Mouse (Mus musculus) embryonic facial prominence, embryonic 13.5 days (tissue): ENCODE measurements around the gene Pdzrn3. TPM values are rescaled to one million over a fixed set of nuclear protein-coding genes. Genes with fewer than 3 reads are reported as not detected.

Source experiments
- ATAC-seq: fragments of 200-750 bp; cut with Nextera tagmentation; 2 replicates; pipeline ENCODE4 v1.8.0; 2017; ENCODE audit warnings: low read depth; ENCODE audit not compliant: insufficient number of reproducible peaks, insufficient read depth, low FRiP score, low TSS enrichment
- H3K27ac ChIP-seq: fragments of 300-500 bp; sonication (generic); 2 replicates; pipeline ENCODE4 v1.5.1; 2015; ENCODE audit warnings: moderate library complexity, mild to moderate bottlenecking, inconsistent platforms
- H3K27me3 ChIP-seq: fragments of 300-500 bp; sonication (generic); 2 replicates; pipeline ENCODE4 v1.6.1; 2015; ENCODE audit warnings: mild to moderate bottlenecking, inconsistent platforms
- H3K36me3 ChIP-seq: fragments of 300-500 bp; sonication (generic); 2 replicates; pipeline ENCODE4 v1.6.1; 2015; ENCODE audit warnings: mild to moderate bottlenecking, inconsistent platforms
- H3K4me1 ChIP-seq: fragments of 300-500 bp; sonication (generic); 2 replicates; pipeline ENCODE4 v1.6.1; 2015; ENCODE audit warnings: inconsistent platforms
- H3K4me2 ChIP-seq: fragments of 300-500 bp; sonication (generic); 2 replicates; pipeline ENCODE4 v1.6.1; 2015; ENCODE audit warnings: moderate library complexity, mild to moderate bottlenecking, inconsistent platforms
- H3K4me3 ChIP-seq: fragments of 300-500 bp; sonication (generic); 2 replicates; pipeline ENCODE4 v1.5.1; 2015; ENCODE audit warnings: mild to moderate bottlenecking, inconsistent platforms
- H3K9ac ChIP-seq: fragments of 300-500 bp; sonication (generic); 2 replicates; pipeline ENCODE4 v1.6.1; 2015; ENCODE audit warnings: mild to moderate bottlenecking, inconsistent platforms
- H3K9me3 ChIP-seq: fragments of 300-500 bp; sonication (generic); 2 replicates; pipeline ENCODE4 v1.6.1; 2016; ENCODE audit warnings: inconsistent platforms
- whole genome bisulfite sequencing: fragments of 180-500 bp; shearing (Covaris S2); methylation state at CpG from one replicate; pipeline ENCODE4 v1.1.7; 2015; ENCODE audit warnings: mixed read lengths; 5-methylcytosine and 5-hydroxymethylcytosine counted together
- polyA plus RNA-seq: library from polyadenylated mRNA; unstranded; fragments of >200 nt; fragmentation: Nextera tagmentation; extraction: Ambion mirVana; gene quantifications from 2 replicates; pipeline ENCODE4 v1.2.1, GENCODE M21; 2015

The Pdzrn3 gene
- polyA plus RNA-seq, 1 experiment from 2014 or later, result 15.0 TPM

GRCm38 (mm10) chr6:101217756-101218155 is 159.9 kb downstream of the Pdzrn3 start:
- H3K9ac ChIP-seq, result no peak overlapping the region
- no peak for ATAC-seq

DNA sequence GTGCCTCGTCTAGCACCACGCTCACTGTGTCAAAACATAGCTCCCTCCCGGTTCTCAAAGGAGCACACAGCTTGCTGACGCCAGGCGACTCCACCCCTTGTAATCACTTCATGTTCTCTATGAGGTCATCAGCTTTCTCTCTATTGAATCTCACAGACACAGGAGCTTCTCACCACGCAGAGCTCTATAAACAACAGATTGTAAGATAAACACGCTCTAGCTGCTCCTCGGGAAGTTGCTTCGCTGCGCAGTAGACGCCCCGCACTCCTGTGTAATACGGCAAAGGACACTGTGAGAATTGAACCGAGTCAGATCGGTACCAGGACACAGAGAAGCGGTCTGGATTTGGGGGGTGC is 162.3 kb downstream of the Pdzrn3 start:
- Histone ChIP-seq H3K36me3 (no peaks in the 10 kb centered on the region), H3K27me3 (no peaks in the 10 kb centered on the region), H3K9me3 (no peaks in the 10 kb centered on the region), H3K4me3 (no peak overlapping the region), H3K27ac (no peak overlapping the region), H3K4me2 (no peak overlapping the region), H3K4me1 (peaks cover 12% of the 10 kb centered on the region; the same call in 1 of the 2 replicates), H3K9ac (no peak overlapping the region)
- 69% methylated on average over 16 of the region's 16 CpGs for WGBS
- no peak for ATAC-seq

More at GRCm38 (mm10) chr6:101217756-101218155, 159.9 kb downstream of the Pdzrn3 start:
- 79% methylated on average over 6 of the region's 6 CpGs for WGBS
- H3K27me3 ChIP-seq, result no peaks in the 10 kb centered on the region
- peaks cover 8% of the 10 kb centered on the region; the same call in 1 of the 2 replicates for H3K4me1 ChIP-seq
- no peaks in the 10 kb centered on the region for H3K36me3 ChIP-seq
- no peaks in the 10 kb centered on the region for H3K9me3 ChIP-seq
- no peak overlapping the region for H3K4me2 ChIP-seq
- H3K4me3 ChIP-seq, result no peak overlapping the region
- no peak overlapping the region for H3K27ac ChIP-seq

- Histone ChIP-seq H3K36me3 (no peaks in the 10 kb centered on the region), H3K9me3 (no peaks in the 10 kb centered on the region), H3K27me3 (no peaks in the 10 kb centered on the region), H3K4me1 (peaks cover 12% of the 10 kb centered on the region; the same call in 1 of the 2 replicates), H3K4me3 (no peak overlapping the region), H3K4me2 (no peak overlapping the region), H3K9ac (no peak overlapping the region), H3K27ac (no peak overlapping the region)
- WGBS, result 84% methylated on average over 8 of the region's 8 CpGs
- no peak for ATAC-seq
These were observed 162.8 kb downstream of the Pdzrn3 start for GRCm38 (mm10) chr6:101214734-101215435.

DNA sequence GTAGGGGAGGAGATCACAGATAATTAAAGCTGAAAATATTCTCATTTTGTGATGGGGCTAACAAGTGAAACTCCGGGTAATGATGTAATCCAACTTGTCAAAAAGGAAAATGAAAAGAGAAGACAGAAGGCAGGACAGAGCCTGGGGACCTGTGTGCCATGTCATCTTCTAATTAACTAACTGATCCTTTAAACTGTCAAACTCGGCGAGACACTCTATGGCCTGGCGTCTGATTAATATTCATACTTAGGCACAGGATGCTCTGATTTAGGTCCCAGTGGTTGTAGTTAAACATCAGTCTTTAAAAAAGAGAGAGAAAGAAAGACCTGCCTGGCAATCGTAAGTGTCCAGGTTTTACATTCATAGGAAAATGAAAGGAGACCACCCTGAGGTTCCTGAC is 164.6 kb downstream of the Pdzrn3 start:
- Histone ChIP-seq H3K36me3 (no peaks in the 10 kb centered on the region), H3K27me3 (no peaks in the 10 kb centered on the region), H3K9ac (no peak overlapping the region), H3K27ac (no peak overlapping the region), H3K4me1 (peaks cover 9% of the 10 kb centered on the region; the same call in 1 of the 2 replicates), H3K9me3 (no peaks in the 10 kb centered on the region), H3K4me2 (no peak overlapping the region), H3K4me3 (no peak overlapping the region)
- WGBS, result 73% methylated on average over 5 of the region's 5 CpGs
- no peak for ATAC-seq

GRCm38 (mm10) chr6:101212086-101212485 is 165.6 kb downstream of the Pdzrn3 start:
- 89% methylated on average over 6 of the region's 6 CpGs for WGBS
- no peak overlapping the region for H3K9ac ChIP-seq
- no peak overlapping the region for H3K27ac ChIP-seq
- H3K4me2 ChIP-seq, result no peak overlapping the region
- H3K4me3 ChIP-seq, result no peak overlapping the region
- H3K4me1 ChIP-seq, result peaks cover 9% of the 10 kb centered on the region; the same call in 1 of the 2 replicates
- no peaks in the 10 kb centered on the region for H3K9me3 ChIP-seq
- no peaks in the 10 kb centered on the region for H3K27me3 ChIP-seq
- ATAC-seq, result no peak
- H3K36me3 ChIP-seq, result no peaks in the 10 kb centered on the region; the same call in 1 of the 2 replicates

DNA sequence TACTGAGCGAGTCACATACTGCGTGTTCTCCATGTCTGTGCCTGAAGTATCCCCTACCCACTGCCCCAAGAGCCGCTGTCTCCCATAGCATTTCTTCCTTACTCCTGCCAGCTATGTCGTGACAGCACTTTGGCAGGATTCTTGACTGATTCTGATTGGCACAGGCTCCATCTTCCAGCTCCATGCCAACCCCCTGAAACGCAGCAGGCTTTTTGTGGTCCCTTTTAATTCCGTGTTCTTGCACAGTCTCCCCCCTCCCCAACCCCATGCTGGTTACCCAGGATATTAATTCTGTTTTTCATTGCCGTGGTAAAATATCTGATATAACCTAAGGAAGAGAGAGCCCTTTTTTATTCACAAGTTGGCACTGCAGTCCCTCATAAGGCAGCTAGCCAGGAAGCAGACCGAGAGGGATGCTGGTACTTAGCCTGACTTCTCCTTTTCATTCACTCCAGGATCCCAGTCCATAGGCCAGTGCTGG is 166.3 kb downstream of the Pdzrn3 start:
- H3K36me3 ChIP-seq, result no peaks in the 10 kb centered on the region; the same call in 1 of the 2 replicates
- H3K4me2 ChIP-seq, result no peak overlapping the region
- peaks cover 9% of the 10 kb centered on the region; the same call in 1 of the 2 replicates for H3K4me1 ChIP-seq
- no peak overlapping the region for H3K9ac ChIP-seq
- ATAC-seq, result no peak
- no peak overlapping the region for H3K4me3 ChIP-seq
- no peaks in the 10 kb centered on the region for H3K9me3 ChIP-seq
- no peaks in the 10 kb centered on the region for H3K27me3 ChIP-seq
- no peak overlapping the region; the same call in 1 of the 2 replicates for H3K27ac ChIP-seq
- 73% methylated on average over 8 of the region's 8 CpGs for WGBS

DNA sequence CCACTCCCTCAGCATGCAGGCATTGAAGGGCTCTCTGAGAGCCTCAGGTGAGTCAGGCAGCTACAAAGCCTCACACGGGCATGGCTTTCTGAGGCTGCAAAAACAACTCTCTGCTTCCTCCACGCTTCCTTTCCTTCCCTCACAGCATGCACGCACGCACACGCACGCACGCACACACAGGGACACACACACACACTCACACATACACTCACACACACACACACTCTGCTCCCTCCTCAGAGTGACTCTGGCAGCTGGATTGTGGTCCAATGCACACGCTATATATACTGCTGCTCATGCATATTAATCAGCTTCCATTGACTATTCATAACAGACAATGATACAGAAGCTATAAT is 178.8 kb downstream of the Pdzrn3 start:
- Histone ChIP-seq H3K36me3 (no peaks in the 10 kb centered on the region), H3K4me3 (peak overlapping the region; percentile 37), H3K4me2 (peak overlapping the region; percentile 72), H3K9ac (peak overlapping the region; percentile 62), H3K27me3 (no peaks in the 10 kb centered on the region), H3K27ac (0 out of 2 replicates have a peak overlapping the region, but pooled peaks have one; percentile 39), H3K4me1 (peaks cover 22% of the 10 kb centered on the region), H3K9me3 (no peaks in the 10 kb centered on the region)
- ATAC-seq, result no peak
- WGBS, result 13% methylated on average over 8 of the region's 8 CpGs

DNA sequence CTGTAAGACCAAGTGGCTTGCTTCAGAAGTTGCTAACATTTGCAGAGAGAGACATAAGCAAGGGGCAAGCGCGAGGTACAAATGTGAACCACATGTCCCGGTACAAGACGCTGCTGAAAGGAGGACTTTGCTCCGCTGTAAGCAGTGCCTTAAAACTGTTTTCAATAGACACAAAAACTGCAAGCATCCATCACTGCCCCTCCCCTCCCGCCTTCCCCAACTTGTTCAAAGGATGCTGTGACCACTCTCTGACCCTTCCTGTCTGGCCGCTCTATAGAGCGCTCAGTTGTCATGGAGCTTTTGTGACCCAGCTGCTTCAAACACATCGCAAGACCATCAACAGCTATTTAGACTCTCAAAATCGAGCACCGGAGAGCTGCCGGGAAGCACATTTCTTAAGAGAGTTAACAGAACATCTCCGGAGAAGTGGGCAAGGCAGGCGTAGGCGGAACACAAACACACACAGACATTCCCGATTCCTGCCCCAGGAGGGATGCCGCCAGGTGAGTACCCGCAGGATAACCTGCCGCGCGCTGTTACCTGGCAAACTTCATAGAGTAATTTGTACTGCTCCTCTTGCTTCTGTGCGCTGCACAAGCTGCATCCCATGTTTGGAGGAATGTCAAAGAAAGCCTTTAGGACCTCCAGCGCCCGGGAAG is 179.3 kb downstream of the Pdzrn3 start:
- Histone ChIP-seq H3K9ac (peak overlapping the region; percentile 62), H3K36me3 (no peaks in the 10 kb centered on the region), H3K4me2 (peak overlapping the region; percentile 72), H3K27ac (peak overlapping the region; percentile 39; the same call in 1 of the 2 replicates), H3K4me3 (peak overlapping the region; percentile 37), H3K27me3 (no peaks in the 10 kb centered on the region), H3K4me1 (peaks cover 22% of the 10 kb centered on the region), H3K9me3 (no peaks in the 10 kb centered on the region)
- 6% methylated on average over 24 of the region's 24 CpGs for WGBS
- ATAC-seq, result no peak

GRCm38 (mm10) chr6:101197642-101198041 is 180.1 kb downstream of the Pdzrn3 start:
- Histone ChIP-seq H3K4me2 (no peak overlapping the region; the same call in 1 of the 2 replicates), H3K36me3 (no peaks in the 10 kb centered on the region), H3K4me3 (no peak overlapping the region), H3K9ac (no peak overlapping the region), H3K27ac (no peak overlapping the region), H3K9me3 (no peaks in the 10 kb centered on the region), H3K27me3 (no peaks in the 10 kb centered on the region), H3K4me1 (peaks cover 22% of the 10 kb centered on the region)
- 9% methylated on average over 5 of the region's 5 CpGs for WGBS
- ATAC-seq, result no peak

DNA sequence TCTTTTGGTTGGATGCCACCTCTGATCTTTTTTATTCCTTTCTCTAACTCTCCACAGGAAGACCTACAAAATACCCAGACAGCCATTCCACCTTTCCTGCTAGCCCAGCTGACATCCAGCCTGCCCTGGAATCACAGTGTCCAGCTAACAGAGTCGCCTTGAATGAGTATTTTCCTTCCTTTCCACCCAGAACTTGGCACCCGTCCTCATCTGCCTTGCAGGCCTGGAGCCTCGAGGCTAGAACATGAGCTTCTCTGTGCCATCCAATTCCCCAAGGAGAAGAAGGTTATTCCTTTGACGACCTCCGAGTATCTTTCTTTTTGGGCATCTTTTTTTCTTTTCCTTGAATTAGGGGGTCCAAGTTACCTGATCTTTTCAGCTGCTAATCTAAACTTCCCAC is 181.8 kb downstream of the Pdzrn3 start:
- Histone ChIP-seq H3K27ac (no peak overlapping the region), H3K9me3 (no peaks in the 10 kb centered on the region), H3K36me3 (peaks cover 7% of the 10 kb centered on the region; the same call in 1 of the 2 replicates), H3K27me3 (no peaks in the 10 kb centered on the region), H3K4me1 (peaks cover 22% of the 10 kb centered on the region), H3K4me3 (no peak overlapping the region), H3K4me2 (no peak overlapping the region), H3K9ac (no peak overlapping the region)
- 52% methylated on average over 5 of the region's 5 CpGs for WGBS
- ATAC-seq, result no peak

DNA sequence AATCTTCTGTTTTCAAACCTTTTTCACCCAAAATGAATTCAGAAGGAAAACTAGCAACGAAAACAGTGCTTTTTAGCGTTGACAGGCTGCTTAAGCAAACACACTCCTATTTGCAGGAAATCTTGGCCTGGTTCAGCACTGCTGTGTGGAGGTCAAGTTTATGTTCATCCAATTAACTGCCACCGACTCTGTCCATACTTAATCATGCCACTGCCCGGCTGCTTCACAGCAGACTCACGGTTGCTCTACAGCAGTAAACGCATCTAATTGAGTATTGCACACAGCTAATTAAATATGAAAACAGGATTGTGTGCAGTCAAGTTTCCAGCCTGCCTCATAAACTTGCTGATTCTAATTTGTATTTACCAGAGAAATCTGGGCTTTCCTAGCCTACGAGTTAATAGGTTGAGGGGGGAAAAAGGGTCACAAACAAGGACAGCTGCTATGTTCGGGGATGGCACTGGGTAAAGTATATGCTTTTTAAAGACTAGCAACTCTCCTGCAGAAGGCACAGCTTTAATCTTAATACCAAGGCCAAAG is 183.2 kb downstream of the Pdzrn3 start:
- H3K27me3 ChIP-seq, result no peaks in the 10 kb centered on the region
- no peak overlapping the region for H3K9ac ChIP-seq
- no peaks in the 10 kb centered on the region for H3K9me3 ChIP-seq
- H3K4me2 ChIP-seq, result no peak overlapping the region
- 54% methylated on average over 8 of the region's 8 CpGs for WGBS
- peaks cover 14% of the 10 kb centered on the region; the same call in 1 of the 2 replicates for H3K36me3 ChIP-seq
- peaks cover 19% of the 10 kb centered on the region for H3K4me1 ChIP-seq
- no peak for ATAC-seq
- H3K4me3 ChIP-seq, result no peak overlapping the region
- no peak overlapping the region for H3K27ac ChIP-seq
